Mouse (Mus musculus): ENCODE data around the gene Gm20503. TPM values are rescaled to one million over a fixed set of nuclear protein-coding genes. Genes with fewer than 3 reads are reported as not detected.

The Gm20503 gene
- polyA plus RNA-seq (2014; fragmentation: Illumina TruSeq; extraction: RNeasy Lipid Tissue Mini Kit (QIAGEN cat#74804); ENCODE audit: low read depth, low replicate concordance): not detected

DNA sequence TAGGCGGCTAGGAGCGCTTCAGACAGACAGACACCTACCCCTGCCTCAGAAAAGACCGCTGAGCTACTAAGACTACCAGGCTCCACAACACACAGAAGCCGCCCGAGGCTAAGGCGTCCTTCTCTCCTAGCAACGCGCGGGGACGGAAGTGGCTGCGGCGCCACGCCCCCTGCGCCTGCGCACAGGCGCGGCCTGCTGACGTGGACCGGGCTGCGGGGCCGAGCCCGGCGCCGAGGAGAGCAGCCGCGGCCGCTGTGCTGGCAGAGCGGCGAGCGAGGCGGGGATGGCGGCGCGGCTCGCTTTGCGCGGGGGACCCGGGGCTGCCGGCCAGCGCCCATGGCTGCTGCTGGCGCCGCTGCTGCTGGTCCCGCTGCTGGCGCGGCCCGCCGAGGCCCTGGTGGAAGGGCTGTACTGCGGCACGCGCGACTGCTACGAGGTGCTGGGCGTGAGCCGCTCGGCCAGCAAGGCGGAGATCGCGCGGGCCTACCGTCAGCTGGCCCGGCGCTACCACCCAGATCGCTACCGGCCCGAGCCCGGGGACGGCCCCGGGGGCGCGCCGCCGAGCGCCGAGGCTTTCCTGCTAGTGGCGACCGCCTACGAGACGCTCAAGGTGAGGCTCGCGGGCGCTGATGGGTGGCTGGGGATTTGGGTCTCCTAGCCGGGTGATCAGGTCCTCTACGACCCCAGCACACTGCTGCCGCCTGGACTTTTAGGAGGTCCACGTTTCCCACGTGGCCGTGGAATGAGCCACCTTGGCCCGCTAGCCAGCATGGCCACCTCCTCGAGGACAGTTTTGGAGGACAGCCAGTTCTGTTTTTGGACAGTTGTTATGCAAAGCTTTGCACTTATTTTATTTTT, at the start of gene Gm20503:
Gene Gm20503 (plus strand): TSS at position 263 of the 858 bp plus-strand sequence.

DNA sequence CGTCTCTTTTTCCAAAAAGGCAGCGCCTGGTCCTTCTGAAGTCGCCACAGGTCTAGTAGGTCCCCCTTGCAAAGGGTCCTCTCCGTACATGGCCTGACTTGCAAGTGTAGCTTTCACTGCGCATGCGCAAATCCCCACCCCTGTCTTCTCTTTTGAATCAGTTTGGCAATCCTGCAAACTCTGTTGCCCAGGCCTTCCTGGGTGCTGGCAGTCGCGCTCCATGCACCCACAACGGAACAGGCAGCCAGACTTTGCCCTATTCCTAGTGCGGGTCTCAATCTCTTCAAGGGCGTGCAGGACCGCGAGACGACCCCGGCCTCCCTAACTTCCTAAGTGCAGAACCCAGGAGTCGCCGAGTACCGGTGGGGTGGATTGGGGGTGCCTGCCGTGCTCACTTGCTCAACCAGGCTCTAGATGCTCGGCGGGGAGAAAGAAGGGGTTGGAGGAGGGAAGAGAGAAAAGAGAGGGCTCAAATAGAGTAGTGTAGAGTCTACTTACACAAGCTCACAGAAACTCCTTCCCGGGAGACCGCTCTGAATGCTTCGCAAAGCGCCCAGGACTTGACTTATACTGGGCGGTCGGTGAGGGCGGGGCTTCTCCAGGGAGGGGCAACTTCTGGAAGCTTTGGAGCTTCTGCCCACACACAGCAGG, 16.3 kb upstream of the Gm20503 start, which contains the start of gene Ptgr1:
Gene Ptgr1 (minus strand): TSS at position 580 of the 651 bp plus-strand sequence.

GRCm38 (mm10) chr4:58994762-58995161, 8.2 kb upstream of the Gm20503 start, which contains the start of gene Dnajc25:
Gene Dnajc25 (plus strand): TSS chr4:58995062.

GRCm38 (mm10) chr4:59034918-59035785, 32.1 kb downstream of the Gm20503 start, which contains the start of gene Gng10:
Gene Gng10 (plus strand): TSS chr4:59035088.

Other genes with a start within 250 kb of the Gm20503 start
- not detected for gene Olfr267, start 215.5 kb upstream of the Gm20503 start, polyA plus RNA-seq (2014; fragmentation: Illumina TruSeq; extraction: RNeasy Lipid Tissue Mini Kit (QIAGEN cat#74804); ENCODE audit: low read depth, low replicate concordance)
- 104 TPM for gene Ecpas, start 90.5 kb upstream of the Gm20503 start, polyA plus RNA-seq (2014; fragmentation: Illumina TruSeq; extraction: RNeasy Lipid Tissue Mini Kit (QIAGEN cat#74804); ENCODE audit: low read depth, low replicate concordance)
- not detected for gene Zkscan16, start 59.6 kb upstream of the Gm20503 start, polyA plus RNA-seq (2014; fragmentation: Illumina TruSeq; extraction: RNeasy Lipid Tissue Mini Kit (QIAGEN cat#74804); ENCODE audit: low read depth, low replicate concordance)
- gene Ptgr1, start 16.1 kb upstream of the Gm20503 start, polyA plus RNA-seq (2014; fragmentation: Illumina TruSeq; extraction: RNeasy Lipid Tissue Mini Kit (QIAGEN cat#74804); ENCODE audit: low read depth, low replicate concordance): 3.7 TPM
- gene Dnajc25, start 8.1 kb upstream of the Gm20503 start, polyA plus RNA-seq (2014; fragmentation: Illumina TruSeq; extraction: RNeasy Lipid Tissue Mini Kit (QIAGEN cat#74804); ENCODE audit: low read depth, low replicate concordance): 24.3 TPM
- 36.7 TPM for gene Gng10, start 31.9 kb downstream of the Gm20503 start, polyA plus RNA-seq (2014; fragmentation: Illumina TruSeq; extraction: RNeasy Lipid Tissue Mini Kit (QIAGEN cat#74804); ENCODE audit: low read depth, low replicate concordance)
- not detected for gene AI481877, start 135.8 kb downstream of the Gm20503 start, polyA plus RNA-seq (2014; fragmentation: Illumina TruSeq; extraction: RNeasy Lipid Tissue Mini Kit (QIAGEN cat#74804); ENCODE audit: low read depth, low replicate concordance)
- 17.7 TPM for gene Ugcg, start 186.0 kb downstream of the Gm20503 start, polyA plus RNA-seq (2014; fragmentation: Illumina TruSeq; extraction: RNeasy Lipid Tissue Mini Kit (QIAGEN cat#74804); ENCODE audit: low read depth, low replicate concordance)